Mouse (Mus musculus) neural tube, embryonic 15.5 days (tissue): ENCODE measurements around the gene AI413582. TPM values are rescaled to one million over a fixed set of nuclear protein-coding genes. Genes with fewer than 3 reads are reported as not detected.

Experiments used
- ATAC-seq: fragments of 200-750 bp; cut with Nextera tagmentation; 2 replicates; pipeline ENCODE4 v1.8.0; 2017; ENCODE audit warnings: mild to moderate bottlenecking, moderate TSS enrichment, moderate library complexity; ENCODE audit not compliant: low FRiP score
- H3K27ac ChIP-seq: fragments of 300-500 bp; sonication (generic); replicated peaks from 2 replicates; pipeline ENCODE4 v1.5.1; 2015; ENCODE audit warnings: mild to moderate bottlenecking, inconsistent platforms
- H3K27me3 ChIP-seq: fragments of 300-500 bp; sonication (generic); replicated peaks from 2 replicates; pipeline ENCODE4 v1.6.1; 2015; ENCODE audit warnings: inconsistent platforms
- H3K36me3 ChIP-seq: fragments of 300-500 bp; sonication (generic); 2 replicates; pipeline ENCODE4 v1.6.1; 2015; ENCODE audit warnings: inconsistent platforms
- H3K4me1 ChIP-seq: fragments of 300-500 bp; sonication (generic); 2 replicates; pipeline ENCODE4 v1.6.1; 2015; ENCODE audit warnings: inconsistent platforms
- H3K4me2 ChIP-seq: fragments of 300-500 bp; sonication (generic); 2 replicates; pipeline ENCODE4 v1.6.1; 2015; ENCODE audit warnings: inconsistent platforms, mild to moderate bottlenecking, moderate library complexity
- H3K4me3 ChIP-seq: fragments of 300-500 bp; sonication (generic); replicated peaks from 2 replicates; pipeline ENCODE4 v1.5.1; 2015; ENCODE audit warnings: mild to moderate bottlenecking, inconsistent platforms
- H3K9ac ChIP-seq: fragments of 300-500 bp; sonication (generic); replicated peaks from 2 replicates; pipeline ENCODE4 v1.6.1; 2015; ENCODE audit warnings: mild to moderate bottlenecking, inconsistent platforms
- H3K9me3 ChIP-seq: fragments of 300-500 bp; sonication (generic); replicated peaks from 2 replicates; pipeline ENCODE4 v1.6.1; 2016; ENCODE audit warnings: inconsistent platforms
- WGBS: fragments of 180-500 bp; shearing (Covaris S2); methylation state at CpG from one replicate; pipeline ENCODE4 v1.1.7; 2015; ENCODE audit warnings: mixed read lengths; 5-methylcytosine and 5-hydroxymethylcytosine counted together
- polyA plus RNA-seq: library from polyadenylated mRNA; unstranded; fragments of >200 nt; fragmentation: Nextera tagmentation; extraction: Ambion mirVana; gene quantifications from 2 replicates; pipeline ENCODE4 v1.2.1, GENCODE M21; 2015

The AI413582 gene
- polyA plus RNA-seq, 1 experiment from 2014 or later, result 74.9 TPM

DNA sequence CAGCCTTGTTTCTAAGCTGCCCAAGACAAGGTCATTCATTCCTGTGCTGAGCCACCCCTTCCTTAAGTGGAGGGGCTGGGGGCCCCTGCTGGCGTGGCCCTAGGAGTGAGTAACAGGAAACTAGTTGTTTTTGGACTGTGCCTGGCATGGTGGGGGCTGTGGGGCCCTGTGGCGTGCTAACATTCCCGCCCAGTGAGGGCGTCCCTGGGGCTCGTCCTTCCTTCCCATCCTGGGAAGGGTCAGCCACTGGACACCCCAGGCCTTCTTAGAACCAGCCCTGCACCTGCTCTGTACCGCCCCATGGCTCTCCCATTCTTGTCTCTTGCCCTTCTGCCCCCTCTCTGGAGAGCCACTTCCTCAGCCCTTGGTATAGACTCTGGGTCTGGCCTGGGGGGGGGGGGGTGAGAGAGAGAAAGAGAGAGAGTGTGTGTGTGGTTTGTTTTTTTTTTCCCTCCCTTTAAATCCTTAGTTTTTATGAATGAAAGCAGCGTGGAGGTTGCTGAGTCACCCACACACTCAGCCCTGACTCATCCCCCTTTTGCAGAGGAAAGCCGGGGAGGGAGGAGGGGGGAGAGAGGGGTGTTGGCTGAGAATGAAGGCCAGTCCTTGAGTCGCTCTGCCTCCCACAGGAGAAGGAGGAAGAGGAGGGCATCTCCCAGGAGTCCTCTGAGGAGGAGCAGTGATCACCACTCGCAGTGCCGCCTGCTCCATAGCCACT, 3.6 kb downstream of the AI413582 start:
- Histone ChIP-seq H3K27me3 (no peaks in the 10 kb centered on the region), H3K4me1 (peaks cover 60% of the 10 kb centered on the region), H3K4me3 (no peak overlapping the region), H3K9ac (no peak overlapping the region), H3K36me3 (peaks cover 8% of the 10 kb centered on the region; the same call in 1 of the 2 replicates), H3K9me3 (no peaks in the 10 kb centered on the region), H3K4me2 (no peak overlapping the region), H3K27ac (no peak overlapping the region)
- WGBS, result 71% methylated on average over 8 of the region's 11 CpGs
- ATAC-seq, result no peak

DNA sequence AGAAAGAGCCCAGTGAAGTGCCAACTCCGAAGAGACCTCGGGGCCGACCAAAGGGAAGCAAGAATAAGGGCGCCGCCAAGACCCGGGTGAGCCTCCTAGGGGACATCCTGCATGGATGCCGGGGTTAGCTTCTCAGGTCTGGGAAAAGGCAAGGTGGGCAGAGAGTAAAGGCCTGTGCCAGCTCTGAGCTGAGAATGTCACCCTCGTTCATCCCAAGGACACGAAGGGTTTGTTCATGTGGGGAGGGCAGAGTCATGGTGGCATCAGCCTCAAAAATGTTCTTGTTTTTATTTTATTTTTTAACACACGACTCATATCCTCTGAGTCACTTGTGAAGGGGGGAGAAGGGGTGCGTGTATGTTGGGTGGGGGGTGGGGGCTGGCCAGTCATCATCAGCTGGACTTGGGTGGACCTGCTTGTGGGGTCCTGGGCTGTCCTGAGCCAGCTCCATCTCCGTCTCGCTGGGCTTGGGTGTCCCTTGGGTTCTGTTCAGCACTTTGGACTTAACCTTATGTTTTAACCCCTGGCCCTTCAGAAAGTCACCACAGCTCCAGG, 4.6 kb downstream of the AI413582 start:
- Histone ChIP-seq H3K36me3 (peaks cover 8% of the 10 kb centered on the region; the same call in 1 of the 2 replicates), H3K27ac (no peak overlapping the region), H3K4me1 (peaks cover 53% of the 10 kb centered on the region), H3K27me3 (no peaks in the 10 kb centered on the region), H3K4me2 (no peak overlapping the region), H3K4me3 (no peak overlapping the region), H3K9me3 (no peaks in the 10 kb centered on the region), H3K9ac (no peak overlapping the region)
- WGBS, result 85% methylated on average over 13 of the region's 13 CpGs
- ATAC-seq, result no peak

DNA sequence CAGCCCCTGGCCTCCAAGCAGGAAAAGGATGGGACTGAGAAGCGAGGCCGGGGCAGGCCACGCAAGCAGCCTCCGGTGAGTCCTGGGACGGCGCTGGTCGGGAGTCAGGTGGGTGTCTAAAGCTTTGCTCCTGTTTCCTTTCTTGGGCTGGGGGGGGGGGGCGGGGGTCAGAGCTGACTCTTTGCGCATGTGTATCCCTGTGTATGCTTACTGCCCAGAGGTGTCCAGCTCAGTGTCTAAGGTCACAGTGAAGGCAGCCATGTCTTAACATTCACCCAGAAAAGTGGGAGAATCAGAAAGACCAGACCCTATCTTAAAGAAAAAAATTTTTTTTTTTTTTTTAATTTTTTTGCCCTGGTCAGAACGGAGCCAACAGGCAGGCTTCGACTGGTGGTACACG, 6.0 kb downstream of the AI413582 start:
- Histone ChIP-seq H3K27ac (no peak overlapping the region), H3K36me3 (peaks cover 8% of the 10 kb centered on the region; the same call in 1 of the 2 replicates), H3K9me3 (no peaks in the 10 kb centered on the region), H3K4me3 (no peak overlapping the region), H3K9ac (no peak overlapping the region), H3K27me3 (peaks cover 13% of the 10 kb centered on the region), H3K4me2 (no peak overlapping the region), H3K4me1 (peaks cover 57% of the 10 kb centered on the region)
- ATAC-seq, result no peak
- WGBS, result 77% methylated on average over 12 of the region's 12 CpGs

DNA sequence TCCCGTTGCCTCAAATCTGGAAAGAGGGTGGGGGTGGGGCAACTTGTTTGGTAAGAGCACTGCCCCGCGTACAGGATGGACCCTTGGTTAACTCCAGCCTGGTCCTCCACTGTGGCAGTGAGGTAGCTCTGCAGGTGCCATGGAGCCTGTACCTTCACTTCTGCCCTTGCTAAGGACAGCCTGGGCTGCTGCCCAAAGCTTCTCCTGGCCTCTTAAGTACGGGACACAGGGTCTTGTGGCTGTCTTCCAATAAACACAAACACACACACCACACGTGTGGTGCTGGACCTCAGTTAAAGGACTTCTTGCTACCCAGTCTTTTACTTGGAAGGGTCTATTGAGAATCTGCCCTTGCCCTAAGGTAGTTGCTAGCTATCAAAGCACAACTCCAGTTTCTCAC, 6.7 kb downstream of the AI413582 start:
- Histone ChIP-seq H3K27me3 (peaks cover 13% of the 10 kb centered on the region), H3K4me3 (peak overlapping the region; percentile 73; the same call in 1 of the 2 replicates), H3K4me1 (peaks cover 49% of the 10 kb centered on the region), H3K27ac (no peak overlapping the region), H3K4me2 (peak overlapping the region; percentile 84), H3K9ac (no peak overlapping the region), H3K36me3 (peaks cover 8% of the 10 kb centered on the region; the same call in 1 of the 2 replicates), H3K9me3 (no peaks in the 10 kb centered on the region)
- no peak for ATAC-seq
- 15% methylated on average over 5 of the region's 5 CpGs for WGBS

DNA sequence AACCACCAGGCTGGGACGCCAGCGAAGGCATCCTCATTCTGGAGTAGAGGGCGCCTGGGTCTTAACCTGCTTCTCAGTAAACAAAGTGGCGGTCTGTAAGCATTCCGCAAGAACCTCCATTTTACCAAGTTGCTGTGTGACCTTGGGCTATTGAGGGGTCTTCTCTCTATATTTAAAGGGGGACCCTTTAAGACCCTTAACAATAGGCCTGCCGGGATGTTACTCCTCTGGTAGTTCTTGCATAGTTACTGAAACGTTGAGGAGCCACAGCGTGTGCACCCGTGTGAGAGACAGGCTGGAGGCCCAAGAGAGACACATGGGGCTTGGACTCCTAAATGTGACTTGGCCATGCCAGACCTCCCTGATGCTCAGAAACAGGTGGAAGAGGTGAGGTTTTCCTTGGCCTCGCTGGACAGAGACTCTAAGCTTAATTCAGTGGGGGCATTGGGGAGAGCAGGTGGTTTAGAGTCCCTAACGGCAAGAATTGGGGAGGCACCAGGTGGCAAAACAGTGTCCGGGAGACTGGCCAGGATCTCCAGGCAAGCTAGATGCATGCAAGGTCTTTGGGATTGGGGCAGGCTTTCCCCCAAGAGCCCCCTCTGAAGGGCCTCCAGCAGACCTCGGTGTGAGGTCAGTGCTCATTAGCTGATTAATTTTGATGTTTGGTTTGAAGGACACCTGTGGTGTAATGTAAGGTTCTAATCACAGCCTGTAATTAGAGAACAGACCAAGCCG, 7.5 kb downstream of the AI413582 start:
- H3K27me3 ChIP-seq, result peaks cover 13% of the 10 kb centered on the region
- H3K9me3 ChIP-seq, result no peaks in the 10 kb centered on the region
- no peak overlapping the region for H3K27ac ChIP-seq
- peak overlapping the region; percentile 73 for H3K4me3 ChIP-seq
- peak overlapping the region; percentile 79 for H3K9ac ChIP-seq
- peaks cover 46% of the 10 kb centered on the region for H3K4me1 ChIP-seq
- WGBS, result 5% methylated on average over 14 of the region's 14 CpGs
- ATAC-seq, result no peak
- H3K36me3 ChIP-seq, result peaks cover 8% of the 10 kb centered on the region; the same call in 1 of the 2 replicates
- peak overlapping the region; percentile 84 for H3K4me2 ChIP-seq

DNA sequence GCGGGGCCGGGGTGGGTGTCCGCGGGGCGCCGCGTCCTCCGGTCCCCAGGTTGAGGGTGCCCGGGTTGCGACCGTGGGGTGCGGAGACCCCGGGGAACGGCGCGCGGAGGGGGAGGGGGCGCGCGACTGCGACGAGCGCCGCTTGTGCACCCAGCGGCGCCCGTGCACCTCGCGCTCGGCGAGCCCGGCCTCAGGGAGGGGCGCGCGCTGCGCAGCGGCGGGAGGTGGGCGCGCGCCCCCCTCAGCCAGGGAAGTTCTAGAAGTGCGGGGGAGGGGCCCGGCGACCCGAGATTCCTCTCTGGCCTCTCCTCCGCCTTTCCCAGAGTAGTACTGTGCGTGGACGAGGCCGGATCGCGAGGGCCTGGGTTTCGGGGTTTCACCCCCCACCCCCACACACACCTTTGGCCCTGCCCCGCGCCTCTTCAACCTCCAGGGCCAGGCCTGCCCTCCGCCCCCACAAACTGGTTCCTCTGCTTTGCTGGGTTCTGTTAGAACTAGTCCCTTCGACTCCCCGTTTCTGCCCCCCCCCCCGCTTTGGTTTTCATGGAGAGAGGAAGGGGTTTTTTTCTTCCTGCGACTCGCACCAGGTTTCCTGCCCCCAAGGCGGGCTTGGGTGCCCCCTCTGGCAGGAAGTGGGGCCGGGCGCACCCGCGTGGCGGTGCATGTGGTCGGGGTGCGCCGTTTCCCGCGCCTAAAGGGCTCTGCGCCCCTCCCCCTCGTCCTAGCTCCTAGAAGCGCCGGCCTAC, 8.2 kb downstream of the AI413582 start:
- Histone ChIP-seq H3K36me3 (peaks cover 8% of the 10 kb centered on the region; the same call in 1 of the 2 replicates), H3K4me3 (peak overlapping the region; percentile 73), H3K4me1 (peaks cover 46% of the 10 kb centered on the region), H3K4me2 (peak overlapping the region; percentile 84), H3K27ac (peak overlapping the region; percentile 91), H3K27me3 (peaks cover 13% of the 10 kb centered on the region), H3K9ac (peak overlapping the region; percentile 79), H3K9me3 (no peaks in the 10 kb centered on the region)
- WGBS, result under 1% methylated on average over 67 of the region's 75 CpGs
- peak; percentile 51 for ATAC-seq

DNA sequence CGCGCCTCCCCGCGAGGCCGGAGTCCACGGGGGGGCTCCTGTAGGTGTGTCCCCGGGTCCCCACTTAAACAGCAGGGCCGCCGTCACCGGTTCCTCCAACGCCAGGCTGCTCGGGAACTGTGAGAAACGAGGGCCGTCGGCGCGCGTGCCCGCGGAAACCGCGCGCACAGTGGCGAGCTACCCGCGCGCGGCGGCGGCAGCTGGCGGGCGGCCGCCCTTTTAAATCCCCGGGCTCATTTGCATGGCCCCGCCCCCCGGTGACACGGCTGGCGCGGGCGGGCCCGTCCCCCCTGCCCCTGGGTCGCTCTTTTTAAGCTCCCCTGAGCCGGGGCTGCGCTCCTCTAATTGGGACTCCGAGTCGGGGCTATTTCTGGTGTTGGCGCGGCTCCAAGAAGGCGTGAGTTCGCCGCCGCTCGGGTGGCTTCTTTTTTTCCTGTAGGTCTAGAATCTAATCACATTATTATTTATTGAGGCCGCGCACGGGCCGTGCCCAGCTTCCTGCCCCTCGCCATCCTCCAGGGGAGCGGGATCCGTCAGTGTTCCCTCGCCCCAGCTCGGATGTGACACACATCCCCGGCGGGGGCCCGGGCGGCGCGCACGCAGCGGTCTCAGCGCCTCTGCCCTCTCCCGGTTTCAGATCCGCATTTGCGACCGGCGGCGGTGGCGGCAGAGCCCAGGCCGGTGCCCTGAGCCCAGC, 9.1 kb downstream of the AI413582 start, which contains the start of gene Hmga1:
Gene Hmga1, plus strand, starts transcription at position 183 of the 697 bp plus-strand sequence.
- peak within 1 kb of the TSS; percentile 73 for H3K4me3 ChIP-seq
- H3K27ac ChIP-seq, result peak within 1 kb of the TSS; percentile 91
- ATAC-seq, result peak; percentile 73
- peaks cover 3% of the 10 kb centered on the region; the same call in 1 of the 2 replicates for H3K36me3 ChIP-seq
- H3K27me3 ChIP-seq, result peaks cover 13% of the 10 kb centered on the region
- under 1% methylated on average over 68 of the region's 79 CpGs for WGBS
- H3K9me3 ChIP-seq, result no peaks in the 10 kb centered on the region
- peaks cover 42% of the 10 kb centered on the region for H3K4me1 ChIP-seq
- H3K9ac ChIP-seq, result peak within 1 kb of the TSS; percentile 79
- H3K4me2 ChIP-seq, result peak within 1 kb of the TSS; percentile 84

DNA sequence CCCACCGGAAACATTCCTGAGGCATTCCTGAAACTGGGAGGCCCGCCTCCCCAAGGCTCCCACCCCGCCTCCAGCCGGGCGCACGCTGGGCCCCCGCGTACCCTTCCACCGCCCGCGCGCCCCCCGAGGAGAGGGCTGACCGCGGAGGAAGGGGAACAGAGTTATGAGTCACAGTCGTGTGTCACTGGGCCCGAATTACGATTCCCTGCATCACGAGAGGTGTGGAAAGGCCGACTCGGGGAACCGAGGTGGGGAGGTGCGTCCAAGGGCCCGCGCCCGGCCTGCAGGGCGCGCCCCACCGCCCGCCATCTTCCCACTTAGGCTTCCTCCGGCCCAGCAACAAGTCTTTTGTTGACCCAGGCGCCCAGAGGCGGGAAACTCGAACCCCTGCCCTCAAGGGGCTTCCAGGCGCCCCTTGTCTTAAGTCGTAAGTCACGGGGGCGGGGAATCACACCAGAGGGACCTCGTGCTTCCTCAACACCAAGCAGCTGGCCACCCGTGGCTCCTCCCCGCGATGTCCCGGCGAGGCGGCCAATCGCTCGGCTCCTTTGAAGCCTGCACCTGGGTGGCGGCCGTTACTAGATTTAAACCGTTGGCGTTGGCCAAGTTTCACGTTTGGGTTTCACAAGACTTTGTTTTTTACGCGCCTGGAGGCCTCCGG, 9.9 kb downstream of the AI413582 start:
- Histone ChIP-seq H3K36me3 (no peaks in the 10 kb centered on the region), H3K27me3 (peaks cover 13% of the 10 kb centered on the region), H3K27ac (peak overlapping the region; percentile 91; the same call in 1 of the 2 replicates), H3K4me3 (peak overlapping the region; percentile 73), H3K4me1 (peaks cover 38% of the 10 kb centered on the region), H3K4me2 (peak overlapping the region; percentile 84), H3K9me3 (no peaks in the 10 kb centered on the region), H3K9ac (no peak overlapping the region; the same call in 1 of the 2 replicates)
- under 1% methylated on average over 54 of the region's 55 CpGs for WGBS
- no peak for ATAC-seq

DNA sequence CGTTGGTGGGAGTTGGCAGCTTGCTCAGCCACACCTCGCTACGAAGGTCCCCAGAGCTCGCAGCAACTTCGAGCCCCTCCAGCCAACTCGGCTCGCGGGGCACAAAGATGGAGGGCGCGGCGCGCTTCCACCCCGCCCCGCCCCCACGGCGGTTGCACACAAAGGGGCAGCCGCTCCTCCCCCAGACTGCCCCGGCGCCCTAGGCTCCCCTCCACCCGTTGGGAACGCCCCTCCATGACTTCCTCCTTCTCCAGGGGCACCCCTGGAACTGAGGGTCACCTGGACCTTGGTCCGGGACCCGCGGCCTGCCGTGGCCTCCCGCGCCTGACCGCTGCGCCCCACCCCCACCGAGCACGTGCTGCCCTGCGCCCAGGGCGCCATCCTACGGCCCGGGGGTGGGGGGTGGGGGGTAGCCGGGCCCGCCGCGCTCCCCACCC, 10.5 kb downstream of the AI413582 start:
- peak overlapping the region; percentile 73 for H3K4me3 ChIP-seq
- H3K36me3 ChIP-seq, result no peaks in the 10 kb centered on the region
- H3K27me3 ChIP-seq, result peaks cover 13% of the 10 kb centered on the region
- no peak for ATAC-seq
- WGBS, result under 1% methylated on average over 37 of the region's 39 CpGs
- H3K9ac ChIP-seq, result no peak overlapping the region; the same call in 1 of the 2 replicates
- H3K27ac ChIP-seq, result peak overlapping the region; percentile 91; the same call in 1 of the 2 replicates
- H3K4me2 ChIP-seq, result peak overlapping the region; percentile 84
- H3K4me1 ChIP-seq, result peaks cover 38% of the 10 kb centered on the region
- no peaks in the 10 kb centered on the region for H3K9me3 ChIP-seq
